Mouse (Mus musculus): Measurements from ENCODE around the gene Hist1h3e. TPM values are rescaled to one million over a fixed set of nuclear protein-coding genes. Genes with fewer than 3 reads are reported as not detected.

Gene Hist1h3e
- polyA plus RNA-seq, 1 experiment: 1.7 TPM

GRCm38 (mm10) chr13:23515826-23516620 lies 46.1 kb downstream of the Hist1h3e start:
- Histone ChIP-seq H3K79me2 (ENCODE audit: control insufficient read depth, insufficient read depth) (no peaks in the 10 kb centered on the region), H3K4me2 (ENCODE audit: low read depth) (peak overlapping the region; percentile 88), H3K36me3 (ENCODE audit: control insufficient read depth, insufficient read depth) (no peaks in the 10 kb centered on the region), H3K27me3 (ENCODE audit: control insufficient read depth, insufficient read depth, insufficient read length) (no peaks in the 10 kb centered on the region), H3K4me3 (peak overlapping the region; percentile 29), H3ac (ENCODE audit: control insufficient read depth, insufficient read length) (no peak overlapping the region)
- no peak for TF ChIP-seq E2F4 (IDR thresholded peaks at IDR 0.05; ENCODE audit: insufficient read depth)
- TF ChIP-seq REST (IDR thresholded peaks at IDR 0.05; ENCODE audit: insufficient read depth, insufficient read length): no peak
- TF ChIP-seq TCF12 (IDR thresholded peaks at IDR 0.05; ENCODE audit: insufficient read depth, poor library complexity, severe bottlenecking): no peak
- TF ChIP-seq MAX (IDR thresholded peaks at IDR 0.05; ENCODE audit: low read depth): no peak
- no peak for TF ChIP-seq POLR2AphosphoS2 (IDR thresholded peaks at IDR 0.05; ENCODE audit: insufficient read length, low read depth)
- no peak for TF ChIP-seq TCF3 (IDR thresholded peaks at IDR 0.05; ENCODE audit: insufficient read length, low read depth)
- no peak for TF ChIP-seq POLR2A (IDR thresholded peaks at IDR 0.05; ENCODE audit: insufficient read length, low read depth)
- no peak for TF ChIP-seq CEBPB (IDR thresholded peaks at IDR 0.05; ENCODE audit: insufficient read depth, poor library complexity, severe bottlenecking)
- no peak for TF ChIP-seq MYOG (IDR thresholded peaks at IDR 0.05; ENCODE audit: control insufficient read depth in 1 of 3, insufficient read depth in 1 of 3, insufficient read length in 2 of 3, low read depth in 2 of 3)
- no peak for TF ChIP-seq MYOD1 (IDR thresholded peaks at IDR 0.05; ENCODE audit: control insufficient read depth in 1 of 3, insufficient read length in 2 of 3, low read depth in 2 of 3)
- TF ChIP-seq SRF (IDR thresholded peaks at IDR 0.05; ENCODE audit: control insufficient read depth, insufficient read length, low read depth): no peak
- TF ChIP-seq USF1 (IDR thresholded peaks at IDR 0.05; ENCODE audit: low read depth): no peak

- Histone ChIP-seq H3ac (ENCODE audit: control insufficient read depth, insufficient read length) (no peak overlapping the region), H3K79me2 (ENCODE audit: control insufficient read depth, insufficient read depth) (no peaks in the 10 kb centered on the region), H3K27me3 (ENCODE audit: control insufficient read depth, insufficient read depth, insufficient read length) (no peaks in the 10 kb centered on the region), H3K4me3 (no peak overlapping the region), H3K4me2 (ENCODE audit: low read depth) (no peak overlapping the region), H3K36me3 (ENCODE audit: control insufficient read depth, insufficient read depth) (no peaks in the 10 kb centered on the region)
- TF ChIP-seq REST (IDR thresholded peaks at IDR 0.05; ENCODE audit: insufficient read depth, insufficient read length): no peak
- no peak for TF ChIP-seq MYOD1 (IDR thresholded peaks at IDR 0.05; ENCODE audit: control insufficient read depth in 1 of 3, insufficient read length in 2 of 3, low read depth in 2 of 3)
- no peak for TF ChIP-seq TCF3 (IDR thresholded peaks at IDR 0.05; ENCODE audit: insufficient read length, low read depth)
- TF ChIP-seq MYOG (IDR thresholded peaks at IDR 0.05; ENCODE audit: control insufficient read depth in 1 of 3, insufficient read depth in 1 of 3, insufficient read length in 2 of 3, low read depth in 2 of 3): no peak
- TF ChIP-seq POLR2AphosphoS2 (IDR thresholded peaks at IDR 0.05; ENCODE audit: insufficient read length, low read depth): no peak
- no peak for TF ChIP-seq TCF12 (IDR thresholded peaks at IDR 0.05; ENCODE audit: insufficient read depth, poor library complexity, severe bottlenecking)
- no peak for TF ChIP-seq POLR2A (IDR thresholded peaks at IDR 0.05; ENCODE audit: insufficient read length, low read depth)
- no peak for TF ChIP-seq USF1 (IDR thresholded peaks at IDR 0.05; ENCODE audit: low read depth)
- TF ChIP-seq MAX (IDR thresholded peaks at IDR 0.05; ENCODE audit: low read depth): no peak
- no peak for TF ChIP-seq CEBPB (IDR thresholded peaks at IDR 0.05; ENCODE audit: insufficient read depth, poor library complexity, severe bottlenecking)
- no peak for TF ChIP-seq E2F4 (IDR thresholded peaks at IDR 0.05; ENCODE audit: insufficient read depth)
- no peak for TF ChIP-seq SRF (IDR thresholded peaks at IDR 0.05; ENCODE audit: control insufficient read depth, insufficient read length, low read depth)
Observed at GRCm38 (mm10) chr13:23515281-23515680, 46.9 kb downstream of the Hist1h3e start.

- TF ChIP-seq TCF3 (IDR thresholded peaks at IDR 0.05; ENCODE audit: insufficient read length, low read depth): no peak
- TF ChIP-seq CEBPB (IDR thresholded peaks at IDR 0.05; ENCODE audit: insufficient read depth, poor library complexity, severe bottlenecking): no peak
- no peak for TF ChIP-seq MYOD1 (IDR thresholded peaks at IDR 0.05; ENCODE audit: control insufficient read depth in 1 of 3, insufficient read length in 2 of 3, low read depth in 2 of 3)
- no peak for TF ChIP-seq POLR2A (IDR thresholded peaks at IDR 0.05; ENCODE audit: insufficient read length, low read depth)
Observed at GRCm38 (mm10) chr13:23513517-23513916, 48.7 kb downstream of the Hist1h3e start.

More at GRCm38 (mm10) chr13:23513517-23513916, 48.7 kb downstream of the Hist1h3e start:
- Histone ChIP-seq H3K79me2 (ENCODE audit: control insufficient read depth, insufficient read depth) (no peaks in the 10 kb centered on the region), H3K36me3 (ENCODE audit: control insufficient read depth, insufficient read depth) (no peaks in the 10 kb centered on the region), H3ac (ENCODE audit: control insufficient read depth, insufficient read length) (no peak overlapping the region), H3K4me3 (no peak overlapping the region), H3K27me3 (ENCODE audit: control insufficient read depth, insufficient read depth, insufficient read length) (no peaks in the 10 kb centered on the region), H3K4me2 (ENCODE audit: low read depth) (no peak overlapping the region)

Other genes with a start within 250 kb of the Hist1h3e start
- gene Zfp322a, start 193.2 kb downstream of the Hist1h3e start, polyA plus RNA-seq (2012; fragmentation: generic; extraction: Trizol): 4.3 TPM
- gene Abt1, start 138.5 kb downstream of the Hist1h3e start, polyA plus RNA-seq (2012; fragmentation: generic; extraction: Trizol): 7.4 TPM
- 0.02 TPM for gene Btn1a1, start 96.5 kb downstream of the Hist1h3e start, polyA plus RNA-seq (2012; fragmentation: generic; extraction: Trizol)
- 0.20 TPM for gene Btn2a2, start 73.5 kb downstream of the Hist1h3e start, polyA plus RNA-seq (2012; fragmentation: generic; extraction: Trizol)
- 21.5 TPM for gene Hist1h4h, start 31.3 kb downstream of the Hist1h3e start, polyA plus RNA-seq (2012; fragmentation: generic; extraction: Trizol)
- gene Hist1h2af, start 28.5 kb downstream of the Hist1h3e start, polyA plus RNA-seq (2012; fragmentation: generic; extraction: Trizol): 24.4 TPM
- 3.3 TPM for gene Hist1h3g, start 26.9 kb downstream of the Hist1h3e start, polyA plus RNA-seq (2012; fragmentation: generic; extraction: Trizol)
- gene Hist1h2bh, start 19.0 kb downstream of the Hist1h3e start, polyA plus RNA-seq (2012; fragmentation: generic; extraction: Trizol): 1.1 TPM
- 0.91 TPM for gene Hist1h3f, start 18.3 kb downstream of the Hist1h3e start, polyA plus RNA-seq (2012; fragmentation: generic; extraction: Trizol)
- gene Hist1h4f, start 10.7 kb downstream of the Hist1h3e start, polyA plus RNA-seq (2012; fragmentation: generic; extraction: Trizol): 4.1 TPM
- gene Hist1h1d, start 9.1 kb downstream of the Hist1h3e start, polyA plus RNA-seq (2012; fragmentation: generic; extraction: Trizol): 0.65 TPM
- 4.5 TPM for gene Hist1h2ae, start 8.9 kb upstream of the Hist1h3e start, polyA plus RNA-seq (2012; fragmentation: generic; extraction: Trizol)
- gene Hist1h2bg, start 9.0 kb upstream of the Hist1h3e start, polyA plus RNA-seq (2012; fragmentation: generic; extraction: Trizol): 7.8 TPM
- 2.1 TPM for gene Hist1h2bf, start 11.8 kb upstream of the Hist1h3e start, polyA plus RNA-seq (2012; fragmentation: generic; extraction: Trizol)
- gene Hist1h2ad, start 12.0 kb upstream of the Hist1h3e start, polyA plus RNA-seq (2012; fragmentation: generic; extraction: Trizol): 1.6 TPM
- 2.5 TPM for gene Hist1h3d, start 13.4 kb upstream of the Hist1h3e start, polyA plus RNA-seq (2012; fragmentation: generic; extraction: Trizol)
- gene Hist1h4d, start 19.2 kb upstream of the Hist1h3e start, polyA plus RNA-seq (2012; fragmentation: generic; extraction: Trizol): 1.8 TPM
- 4.3 TPM for gene Hist1h2be, start 58.8 kb upstream of the Hist1h3e start, polyA plus RNA-seq (2012; fragmentation: generic; extraction: Trizol)
- 4.7 TPM for gene Hist1h1e, start 60.2 kb upstream of the Hist1h3e start, polyA plus RNA-seq (2012; fragmentation: generic; extraction: Trizol)
- 1.3 TPM for gene Hist1h2ac, start 121.6 kb upstream of the Hist1h3e start, polyA plus RNA-seq (2012; fragmentation: generic; extraction: Trizol)
- 113 TPM for gene Hist1h2bc, start 121.8 kb upstream of the Hist1h3e start, polyA plus RNA-seq (2012; fragmentation: generic; extraction: Trizol)
- 0.05 TPM for gene Hist1h1t, start 133.4 kb upstream of the Hist1h3e start, polyA plus RNA-seq (2012; fragmentation: generic; extraction: Trizol)
- gene Hist1h4c, start 136.1 kb upstream of the Hist1h3e start, polyA plus RNA-seq (2012; fragmentation: generic; extraction: Trizol): 0.56 TPM
- gene Hfe, start 148.5 kb upstream of the Hist1h3e start, polyA plus RNA-seq (2012; fragmentation: generic; extraction: Trizol): 5.1 TPM
- 273 TPM for gene Hist1h1c, start 176.4 kb upstream of the Hist1h3e start, polyA plus RNA-seq (2012; fragmentation: generic; extraction: Trizol)
- gene Hist1h3c, start 183.2 kb upstream of the Hist1h3e start, polyA plus RNA-seq (2012; fragmentation: generic; extraction: Trizol): 2.5 TPM
- 1.3 TPM for gene Hist1h2bb, start 184.4 kb upstream of the Hist1h3e start, polyA plus RNA-seq (2012; fragmentation: generic; extraction: Trizol)
- 2.1 TPM for gene Hist1h2ab, start 188.8 kb upstream of the Hist1h3e start, polyA plus RNA-seq (2012; fragmentation: generic; extraction: Trizol)
- gene Hist1h3b, start 189.9 kb upstream of the Hist1h3e start, polyA plus RNA-seq (2012; fragmentation: generic; extraction: Trizol): 1.3 TPM
- gene Hist1h4b, start 194.6 kb upstream of the Hist1h3e start, polyA plus RNA-seq (2012; fragmentation: generic; extraction: Trizol): 5.5 TPM
- 4.2 TPM for gene Hist1h4a, start 198.9 kb upstream of the Hist1h3e start, polyA plus RNA-seq (2012; fragmentation: generic; extraction: Trizol)
- gene Hist1h3a, start 200.0 kb upstream of the Hist1h3e start, polyA plus RNA-seq (2012; fragmentation: generic; extraction: Trizol): 1.3 TPM
- 0.98 TPM for gene Hist1h1a, start 201.3 kb upstream of the Hist1h3e start, polyA plus RNA-seq (2012; fragmentation: generic; extraction: Trizol)
- not detected for gene Trim38, start 207.5 kb upstream of the Hist1h3e start, polyA plus RNA-seq (2012; fragmentation: generic; extraction: Trizol)
- not detected for gene Slc17a2, start 244.6 kb upstream of the Hist1h3e start, polyA plus RNA-seq (2012; fragmentation: generic; extraction: Trizol)